Mouse (Mus musculus): ENCODE measurements around the gene Rhobtb1. TPM values are rescaled to one million over a fixed set of nuclear protein-coding genes. Genes with fewer than 3 reads are reported as not detected.

Rhobtb1 gene
- total and polyA plus RNA-seq, 2 experiments from 2014 or later: 29.9 to 38.4 TPM

DNA sequence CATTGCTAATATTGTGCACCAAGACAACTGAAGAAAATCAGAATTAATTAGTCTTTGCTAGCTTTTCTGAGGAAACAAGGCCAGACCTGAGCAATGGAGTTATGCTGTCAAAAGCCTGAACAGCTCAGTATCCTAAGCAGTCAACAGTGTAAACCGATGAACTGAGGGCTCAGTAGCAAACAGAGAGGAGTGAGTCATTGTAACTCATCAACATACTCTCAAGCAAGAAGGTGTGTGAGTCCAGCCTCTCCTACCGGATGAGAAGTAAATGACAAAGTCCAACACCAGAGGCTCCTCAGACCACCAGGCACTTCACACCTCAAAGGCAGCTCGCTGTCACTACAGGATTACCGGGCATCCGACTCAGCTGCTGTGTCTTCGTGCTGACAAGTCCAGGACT lies 188.8 kb downstream of the Rhobtb1 start:
- DNase-seq (ENCODE audit: low spot score) (no peak), ATAC-seq (ENCODE audit: insufficient read depth, low read depth) (no peak)
- Histone ChIP-seq H3K4me3 (ENCODE audit: low read depth, low read length) (no peak overlapping the region), H3K36me3 (replicated peaks; ENCODE audit: control insufficient read depth, insufficient read depth, low read length) (peaks cover 92% of the 10 kb centered on the region), H3K9ac (replicated peaks; ENCODE audit: low read depth, low read length) (no peak overlapping the region), H3K9me3 (replicated peaks; ENCODE audit: control insufficient read depth, low read length) (no peaks in the 10 kb centered on the region), H3K27me3 (ENCODE audit: control insufficient read depth, insufficient read depth, low read length) (no peaks in the 10 kb centered on the region), H3K4me1 (ENCODE audit: control insufficient read depth, insufficient read depth) (no peaks in the 10 kb centered on the region), H3K27ac (ENCODE audit: low read depth) (no peak overlapping the region), H3K4me2 (ENCODE audit: low read depth, low read length) (no peak overlapping the region)
- 72% methylated on average over 6 of the region's 6 CpGs for WGBS
- no peak for TF ChIP-seq CTCF (IDR thresholded peaks at IDR 0.05; ENCODE audit: low read depth)
- TF ChIP-seq EP300 (IDR thresholded peaks at IDR 0.05; ENCODE audit: low read depth): no peak

Other genes with a start within 250 kb of the Rhobtb1 start
- gene A930033H14Rik, start 61.7 kb downstream of the Rhobtb1 start, total RNA-seq (2014; rRNA removed; ENCODE audit: low replicate concordance): 1.5 and 1.7 TPM in 2 replicates
- 2.2 and 2.3 TPM in 2 replicates for gene A930033H14Rik, start 61.7 kb downstream of the Rhobtb1 start, polyA plus RNA-seq (2015; fragmentation: Nextera tagmentation; extraction: Ambion mirVana)
- gene Cdk1, start 201.5 kb downstream of the Rhobtb1 start, total RNA-seq (2014; rRNA removed; ENCODE audit: low replicate concordance): 90.6 and 204 TPM in 2 replicates
- 115 and 122 TPM in 2 replicates for gene Cdk1, start 201.5 kb downstream of the Rhobtb1 start, polyA plus RNA-seq (2015; fragmentation: Nextera tagmentation; extraction: Ambion mirVana)
- 64.7 and 92.0 TPM in 2 replicates for gene Ank3, start 247.3 kb downstream of the Rhobtb1 start, total RNA-seq (2014; rRNA removed; ENCODE audit: low replicate concordance)
- gene Ank3, start 247.3 kb downstream of the Rhobtb1 start, polyA plus RNA-seq (2015; fragmentation: Nextera tagmentation; extraction: Ambion mirVana): 23.4 and 23.8 TPM in 2 replicates